Mouse (Mus musculus) heart, postnatal 0 days (tissue): Measurements from ENCODE around the gene 4931406C07Rik. TPM values are rescaled to one million over a fixed set of nuclear protein-coding genes. Genes with fewer than 3 reads are reported as not detected.
"Not testable (repeated sequence)": the region's sequence is repeated elsewhere in the genome, so short reads cannot be mapped to it uniquely, and the experiment has no call there.

Experiments used
- ATAC-seq: fragments of 200-750 bp; cut with Nextera tagmentation; 2 replicates; pipeline ENCODE4 v1.8.0; 2017; ENCODE audit warnings: low read depth, moderate number of reproducible peaks, moderate library complexity; ENCODE audit not compliant: insufficient read depth
- DNase-seq: peaks from one replicate; pipeline ENCODE4 v3.0.0-alpha.2; 2016; ENCODE audit warnings: low spot score
- H3K27ac ChIP-seq: fragments of 300-500 bp; sonication (generic); 2 replicates; pipeline ENCODE4 v1.5.1; 2014; ENCODE audit warnings: low read depth, mild to moderate bottlenecking
- H3K27me3 ChIP-seq: fragments of 300-500 bp; sonication (generic); 2 replicates; pipeline ENCODE4 v1.6.1; 2014; ENCODE audit warnings: low read length, mixed read lengths; ENCODE audit not compliant: control insufficient read depth, insufficient read depth
- H3K36me3 ChIP-seq: fragments of 300-500 bp; sonication (generic); replicated peaks from 2 replicates; pipeline ENCODE4 v1.6.1; 2014; ENCODE audit warnings: low read length, mixed read lengths; ENCODE audit not compliant: control insufficient read depth, insufficient read depth
- H3K4me1 ChIP-seq: fragments of 300-500 bp; sonication (generic); 2 replicates; pipeline ENCODE4 v1.6.1; 2014; ENCODE audit warnings: antibody characterized with exemption; ENCODE audit not compliant: control insufficient read depth, insufficient read depth
- H3K4me2 ChIP-seq: fragments of 300-500 bp; sonication (generic); 2 replicates; pipeline ENCODE4 v1.6.1; 2014; ENCODE audit warnings: low read depth, mild to moderate bottlenecking, low read length, moderate library complexity
- H3K4me3 ChIP-seq: fragments of 300-500 bp; sonication (generic); 2 replicates; pipeline ENCODE4 v1.5.1; 2014; ENCODE audit warnings: low read depth, low read length
- H3K9ac ChIP-seq: fragments of 300-500 bp; sonication (generic); replicated peaks from 2 replicates; pipeline ENCODE4 v1.6.1; 2014; ENCODE audit warnings: low read depth, low read length, mixed read lengths
- H3K9me3 ChIP-seq: fragments of 300-500 bp; sonication (generic); replicated peaks from 2 replicates; pipeline ENCODE4 v1.6.1; 2016; ENCODE audit warnings: low read length; ENCODE audit not compliant: control insufficient read depth
- CTCF ChIP-seq: IDR thresholded peaks from 2 replicates; pipeline ENCODE4 v1.5.1; 2016; ENCODE audit warnings: antibody characterized with exemption, control low read depth, low read depth
- EP300 ChIP-seq: IDR thresholded peaks from 2 replicates; pipeline ENCODE4 v1.6.1; 2016; ENCODE audit warnings: antibody characterized with exemption, low read depth
- WGBS: fragments of 180-500 bp; shearing (Covaris S2); extraction: QIAGEN DNeasy Blood & Tissue Kit; methylation state at CpG from one replicate; pipeline ENCODE4 v1.1.7; 2014; 5-methylcytosine and 5-hydroxymethylcytosine counted together
- polyA plus RNA-seq: library from polyadenylated mRNA; unstranded; fragments of >200 nt; fragmentation: Nextera tagmentation; extraction: Ambion mirVana; gene quantifications from 2 replicates; pipeline ENCODE4 v1.2.1, GENCODE M21; 2015
- total RNA-seq: library from RNA; depleted of rRNA; stranded (reverse); fragments of >200 nt; gene quantifications from 2 replicates; pipeline ENCODE4 v1.2.3, GENCODE M21; 2014; ENCODE audit warnings: low replicate concordance

Gene 4931406C07Rik
- total and polyA plus RNA-seq, 2 experiments from 2014 or later = 1.6 to 6.4 TPM

- H3K27ac ChIP-seq = peak overlapping the region; percentile 93; the same call in 1 of the 2 replicates
- H3K9me3 ChIP-seq = no peaks in the 10 kb centered on the region
- DNase-seq = no peak
- peaks cover 36% of the 10 kb centered on the region for H3K4me1 ChIP-seq
- peak overlapping the region; percentile 85 for H3K4me3 ChIP-seq
- H3K27me3 ChIP-seq = no peaks in the 10 kb centered on the region
- peaks cover 37% of the 10 kb centered on the region for H3K36me3 ChIP-seq
- WGBS = 6% methylated on average over 6 of the region's 6 CpGs
- peak overlapping the region; percentile 77 for H3K4me2 ChIP-seq
- H3K9ac ChIP-seq = peak overlapping the region; percentile 93
- no peak for ATAC-seq
- TF ChIP-seq CTCF (no peak), EP300 (no peak)
Observed at GRCm38 (mm10) chr9:15307257-15307656, 1.0 kb upstream of the 4931406C07Rik start.

DNA sequence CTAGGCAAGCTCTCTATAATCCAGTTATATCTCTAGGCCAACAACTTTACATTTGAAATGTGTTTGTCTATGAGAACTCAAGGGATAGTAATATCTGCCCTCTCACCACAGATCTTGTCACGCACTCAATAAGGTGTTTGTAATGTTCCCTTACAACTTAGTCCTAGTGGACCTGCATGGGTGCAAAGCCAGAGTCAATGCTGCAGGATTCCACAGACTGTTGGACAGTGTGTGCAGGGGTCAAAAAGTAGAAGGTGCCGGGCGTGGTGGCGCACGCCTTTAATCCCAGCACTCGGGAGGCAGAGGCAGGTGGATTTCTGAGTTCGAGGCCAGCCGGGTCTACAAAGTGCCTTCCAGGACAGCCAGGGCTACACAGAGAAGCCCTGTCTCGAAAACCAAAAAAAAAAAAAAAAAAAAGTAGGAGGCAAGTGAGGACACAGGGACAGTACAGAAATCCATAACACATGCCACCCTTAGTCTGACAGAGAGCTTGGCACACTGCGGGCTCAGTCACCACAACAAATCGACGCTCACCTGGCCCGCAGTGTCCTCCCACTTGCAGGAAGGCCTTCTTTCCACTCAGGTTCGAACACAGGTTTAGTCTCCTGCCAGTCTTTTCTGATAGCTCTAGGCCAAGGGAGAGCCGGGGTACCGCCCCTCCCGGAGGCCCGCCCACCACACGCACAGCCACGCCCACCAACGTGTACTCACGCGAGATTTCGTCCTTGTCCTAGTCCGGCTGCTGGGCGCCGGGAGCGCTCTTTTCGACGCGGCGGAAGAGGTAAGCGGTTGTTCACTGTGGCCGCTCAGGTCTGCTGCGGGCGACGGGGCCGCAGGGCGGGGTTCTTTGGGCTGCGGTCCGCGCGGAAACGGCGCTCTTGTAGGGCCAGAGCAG lies 498 bp downstream of the 4931406C07Rik start, which contains the start of gene Taf1d:
Gene Taf1d (plus strand): TSS at position 712 of the 895 bp plus-strand sequence.
- no peak for TF ChIP-seq CTCF
- TF ChIP-seq EP300 = peak; percentile 72
- H3K4me2 ChIP-seq = peak within 1 kb of the TSS; percentile 77
- peaks cover 26% of the 10 kb centered on the region for H3K36me3 ChIP-seq
- peak within 1 kb of the TSS; percentile 93 for H3K9ac ChIP-seq
- peak within 1 kb of the TSS; percentile 85 for H3K4me3 ChIP-seq
- peaks cover 36% of the 10 kb centered on the region for H3K4me1 ChIP-seq
- H3K27ac ChIP-seq = peak within 1 kb of the TSS; percentile 93
- ATAC-seq (peak; percentile 97), DNase-seq (peak; percentile 90)
- no peaks in the 10 kb centered on the region for H3K9me3 ChIP-seq
- no peaks in the 10 kb centered on the region for H3K27me3 ChIP-seq
- WGBS = 11% methylated on average over 45 of the region's 45 CpGs

DNA sequence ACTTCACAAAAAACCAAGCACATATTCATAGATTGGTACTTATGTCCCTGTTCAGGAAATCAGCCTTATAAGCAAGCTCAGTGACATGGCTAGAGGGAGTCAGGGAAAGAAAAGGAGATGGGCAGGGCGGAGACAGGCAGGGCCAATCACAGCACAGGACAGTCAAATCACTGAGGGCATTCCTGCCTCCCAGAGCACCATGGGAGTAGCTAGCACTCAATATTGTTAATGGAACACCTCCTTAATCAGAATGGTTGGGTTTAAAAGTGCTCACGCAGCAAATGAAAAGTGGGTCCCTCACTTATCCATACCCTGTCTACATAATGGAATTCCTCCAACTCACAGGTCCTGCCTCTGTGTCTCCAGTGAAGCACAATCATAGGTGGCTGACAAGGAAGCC lies 3.4 kb downstream of the 4931406C07Rik start:
- H3K27ac ChIP-seq = no peak overlapping the region
- H3K9ac ChIP-seq = no peak overlapping the region
- ATAC-seq (no peak), DNase-seq (no peak)
- H3K4me1 ChIP-seq = peaks cover 21% of the 10 kb centered on the region
- no peak overlapping the region for H3K4me2 ChIP-seq
- H3K36me3 ChIP-seq = no peaks in the 10 kb centered on the region
- no peaks in the 10 kb centered on the region for H3K27me3 ChIP-seq
- H3K4me3 ChIP-seq = no peak overlapping the region
- 74% methylated on average over 2 of the region's 2 CpGs for WGBS
- no peak for TF ChIP-seq CTCF
- TF ChIP-seq EP300 = no peak
- H3K9me3 ChIP-seq = no peaks in the 10 kb centered on the region

- H3K4me2 ChIP-seq, H3K36me3 ChIP-seq, H3K27ac ChIP-seq, H3K27me3 ChIP-seq, ATAC-seq, DNase-seq, H3K9ac ChIP-seq, H3K4me3 ChIP-seq, H3K9me3 ChIP-seq: not testable (repeated sequence)
- WGBS = 80% methylated on average over 6 of the region's 6 CpGs
- H3K4me1 ChIP-seq = peaks cover 12% of the 10 kb centered on the region
Observed at GRCm38 (mm10) chr9:15302006-15302405, 4.2 kb downstream of the 4931406C07Rik start.

DNA sequence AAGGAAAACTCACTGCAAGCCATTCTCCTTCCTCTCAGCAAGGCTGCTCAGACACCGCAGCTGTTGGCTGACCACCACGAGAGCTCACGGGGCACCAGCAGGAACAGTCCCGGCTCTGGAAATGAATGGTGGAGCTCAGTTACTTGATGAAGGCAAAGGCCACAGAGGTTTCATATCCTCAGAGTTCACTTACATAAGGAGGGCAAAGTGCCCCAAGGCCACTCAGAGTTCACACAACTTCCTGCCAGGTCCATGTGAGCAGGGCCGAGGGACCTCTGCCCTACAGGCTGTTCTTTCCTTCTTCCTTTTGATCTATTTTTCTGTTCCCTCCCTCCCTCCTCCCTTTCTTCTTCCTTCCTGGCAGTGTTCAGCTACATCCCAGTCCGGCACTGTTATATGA lies 4.8 kb downstream of the 4931406C07Rik start:
- Histone ChIP-seq H3K9me3 (no peaks in the 10 kb centered on the region), H3K27me3 (no peaks in the 10 kb centered on the region), H3K36me3 (0 out of 2 replicates have a peak, but pooled peaks cover 6% of the 10 kb centered on the region), H3K9ac (no peak overlapping the region; the same call in 1 of the 2 replicates), H3K27ac (peak overlapping the region; percentile 62), H3K4me3 (no peak overlapping the region), H3K4me1 (0 out of 2 replicates have a peak, but pooled peaks cover 6% of the 10 kb centered on the region), H3K4me2 (peak overlapping the region; percentile 7)
- DNase-seq (peak; percentile 29), ATAC-seq (no peak)
- no peak for TF ChIP-seq EP300
- no peak for TF ChIP-seq CTCF
- WGBS = 64% methylated on average over 6 of the region's 6 CpGs
